Mouse (Mus musculus): ENCODE measurements at regions not wholly inside any gene's neighbourhood (a gene's known extent, or its start where the extent isn't known, plus 50 kb on each side); places are given as distances from the start of the nearest gene placed in this dataset.

DNA sequence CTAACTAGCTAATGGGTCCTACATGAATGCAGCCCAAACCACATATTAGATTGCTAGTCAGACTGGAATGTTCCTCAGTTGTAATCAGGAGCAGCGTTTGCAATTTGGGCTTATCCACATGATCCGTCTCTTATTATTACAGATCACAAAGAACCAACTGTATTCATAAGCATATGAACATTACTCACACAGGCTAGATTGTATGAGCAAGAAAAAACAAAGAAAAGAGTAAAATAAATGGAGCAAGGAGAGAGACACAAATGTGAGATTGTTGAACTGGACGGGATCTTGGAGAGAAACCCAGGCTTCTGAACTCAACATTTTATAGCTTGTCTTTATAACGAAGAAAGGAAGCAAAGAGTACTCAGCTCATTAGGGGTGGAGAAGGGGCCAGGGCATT is 148.0 kb upstream of the Dusp10 start:
- no peak for DNase-seq (ENCODE audit: low spot score in 2 of 2)

DNA sequence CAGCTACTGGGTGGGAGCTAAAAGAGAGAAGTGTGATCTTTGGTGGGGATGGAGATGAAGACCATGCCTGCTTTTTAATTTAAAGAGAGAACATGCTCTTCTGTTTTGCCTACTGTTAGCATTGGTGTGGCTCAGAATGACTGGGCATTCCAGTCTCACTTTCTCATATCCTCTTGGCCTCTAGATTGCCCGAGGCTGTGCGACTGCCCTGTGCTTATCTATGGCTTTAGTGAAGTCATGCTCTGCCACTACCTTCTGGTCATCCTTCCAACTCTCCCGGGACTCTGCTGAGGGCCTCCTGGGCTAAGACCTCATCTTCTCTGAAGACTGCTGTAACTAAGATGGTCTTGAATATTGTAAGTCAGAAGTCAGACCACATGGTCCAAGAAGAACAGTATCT is 147.5 kb upstream of the Dusp10 start:
- DNase-seq (ENCODE audit: low spot score in 2 of 2): no peak

DNA sequence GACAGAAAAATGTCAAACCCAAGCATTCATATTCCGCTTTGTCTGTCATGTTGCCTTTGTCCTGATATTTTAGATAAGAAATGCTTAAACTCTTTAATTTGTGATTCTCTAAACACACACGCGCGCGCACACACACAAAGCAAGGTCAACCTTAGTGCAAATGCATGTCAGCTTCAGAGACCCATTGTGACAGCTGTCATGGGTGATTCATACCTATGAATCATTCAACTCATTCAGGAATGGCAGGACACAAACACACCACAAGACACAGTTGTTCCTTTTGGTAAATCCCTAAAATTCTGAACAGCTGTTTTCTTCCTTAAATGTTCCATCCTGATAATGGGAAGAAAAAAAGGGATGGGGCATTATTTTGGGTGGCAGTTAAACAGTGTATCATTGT is 144.1 kb upstream of the Dusp10 start:
- DNase-seq (ENCODE audit: low spot score in 2 of 2): no peak

DNA sequence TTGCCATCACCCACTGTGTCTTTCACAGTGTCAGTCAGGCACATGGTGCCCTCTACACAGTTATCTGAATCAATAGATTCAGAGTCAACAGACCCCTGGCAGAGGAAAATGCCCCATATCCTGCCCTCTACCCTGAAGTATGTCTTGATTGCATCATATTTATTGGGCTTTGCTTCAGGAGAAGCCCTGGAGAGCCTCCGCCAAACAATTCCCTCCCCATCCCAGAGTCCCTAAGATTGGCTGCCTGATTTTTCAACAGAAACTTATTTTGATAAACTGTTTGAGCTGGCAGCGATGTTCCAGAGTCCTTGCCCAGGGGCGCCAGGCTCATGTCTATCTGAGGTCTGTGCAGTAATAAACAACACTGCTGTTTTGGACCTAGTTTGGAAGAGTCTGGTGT is 117.2 kb upstream of the Dusp10 start:
- DNase-seq (ENCODE audit: low spot score in 2 of 2): no peak

- DNase-seq (ENCODE audit: low spot score in 2 of 2): no peak
Measured at GRCm38 (mm10) chr1:183898091-183898490, 115.0 kb upstream of the Dusp10 start.

- DNase-seq (ENCODE audit: low spot score in 2 of 2): no peak
Measured at GRCm38 (mm10) chr1:183904564-183904963, 108.5 kb upstream of the Dusp10 start.

DNA sequence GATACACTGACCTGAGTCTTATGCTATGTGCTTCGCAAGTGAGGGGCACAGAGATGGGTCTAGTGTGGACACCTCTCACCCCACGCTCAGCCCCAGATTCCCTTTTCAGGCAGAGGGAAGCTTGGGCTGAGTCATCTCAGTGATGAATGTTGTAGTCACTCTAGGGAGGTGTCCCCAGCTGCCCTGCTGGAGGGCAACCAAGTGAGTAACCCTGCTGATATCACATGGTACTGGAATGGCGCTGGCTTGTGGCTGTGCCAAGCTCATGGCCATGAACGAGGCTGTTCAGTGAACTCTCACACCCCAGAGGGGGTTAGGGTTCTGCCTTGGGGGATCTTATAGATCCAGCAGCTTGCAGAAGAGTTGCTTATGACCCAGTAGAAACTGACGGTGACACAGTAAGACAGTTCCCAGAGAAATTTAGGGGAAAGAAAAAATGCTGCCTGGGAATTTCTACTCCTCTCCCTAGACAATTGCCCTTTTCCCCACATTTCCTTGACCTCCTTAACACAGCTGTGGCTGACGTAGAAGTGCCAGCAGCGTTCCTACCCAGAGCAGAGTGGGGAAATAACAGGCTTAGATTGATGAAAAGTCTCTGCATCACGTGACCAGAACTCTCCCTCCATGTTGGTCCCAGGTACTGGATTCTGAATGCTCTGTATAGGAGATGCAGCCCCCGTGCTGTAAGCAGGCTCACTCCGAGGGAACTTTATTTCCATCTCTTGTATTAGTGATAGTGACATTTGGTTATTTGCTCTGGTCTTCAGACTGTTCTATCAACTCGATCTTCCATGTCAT is 107.6 kb upstream of the Dusp10 start:
- no peak for DNase-seq (ENCODE audit: low spot score in 2 of 2)

- no peak for DNase-seq (ENCODE audit: low spot score in 2 of 2)
Measured at GRCm38 (mm10) chr1:183917656-183918055, 95.4 kb upstream of the Dusp10 start.

DNA sequence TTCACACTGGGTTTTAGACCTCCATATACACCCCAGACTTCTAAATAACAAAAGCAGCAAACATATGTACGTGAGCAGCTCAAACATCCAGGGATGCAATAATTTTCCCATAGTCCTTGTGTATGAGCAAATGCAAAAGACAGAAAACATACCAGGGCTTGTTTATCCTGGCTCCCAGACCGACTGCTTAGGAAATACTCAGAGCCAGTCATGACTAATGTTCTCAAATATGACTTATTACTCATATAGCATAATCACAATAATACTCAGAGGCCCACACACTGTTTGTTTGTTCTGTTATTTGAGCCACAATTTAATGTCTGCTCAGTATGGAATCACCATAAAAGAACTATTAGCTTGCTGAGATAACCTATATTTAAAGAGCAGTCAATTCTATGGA is 91.8 kb upstream of the Dusp10 start:
- no peak for DNase-seq (ENCODE audit: low spot score in 2 of 2)

DNA sequence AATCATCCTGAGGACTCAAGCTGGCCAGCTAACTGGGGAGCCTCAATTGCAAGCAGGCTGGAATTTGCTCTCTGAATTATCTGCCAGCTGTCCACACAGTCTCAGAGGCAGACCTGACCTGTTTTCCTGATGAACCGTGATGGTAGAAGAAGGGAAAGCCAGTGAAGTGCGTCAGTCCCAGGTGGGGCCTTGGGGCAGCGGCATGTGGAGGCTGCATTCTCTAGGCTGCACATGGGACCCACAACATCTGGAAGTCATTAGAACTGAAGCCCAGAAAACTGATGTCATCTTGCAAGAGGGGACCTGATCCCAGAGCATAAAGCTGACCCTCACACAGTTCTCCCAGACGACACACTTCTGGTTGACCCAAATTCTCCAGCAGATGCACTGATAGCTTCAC is 84.6 kb upstream of the Dusp10 start:
- DNase-seq (ENCODE audit: low spot score in 2 of 2): no peak

DNA sequence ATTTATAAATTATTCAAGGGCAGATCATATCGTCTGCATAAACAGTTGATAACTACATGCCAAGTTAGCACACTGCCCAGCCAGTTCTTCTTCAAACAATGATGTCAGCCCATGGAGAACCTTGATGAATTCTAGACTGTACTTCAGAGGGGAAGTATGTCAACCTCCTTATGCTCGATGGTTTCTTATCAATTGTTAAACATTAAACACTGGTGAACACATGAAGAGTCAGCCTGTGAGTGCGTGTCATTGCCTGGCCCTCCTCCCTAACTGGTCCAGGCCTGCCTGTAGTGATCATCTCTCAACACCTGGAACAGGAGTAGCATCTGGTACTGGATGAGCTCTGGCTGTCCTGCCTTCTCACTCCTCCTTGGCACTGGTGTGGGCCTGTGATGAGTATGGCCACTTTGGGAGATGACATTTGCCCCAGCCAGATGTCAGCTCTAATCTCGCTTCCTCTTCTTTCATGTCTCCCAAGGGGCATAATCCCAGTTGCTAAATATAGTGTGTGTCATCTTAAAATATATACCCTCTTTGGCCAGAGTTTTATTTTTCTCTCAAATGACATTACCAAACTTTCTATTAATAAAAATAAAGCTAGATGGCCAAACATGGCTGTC is 82.6 kb upstream of the Dusp10 start:
- no peak for DNase-seq (ENCODE audit: low spot score in 2 of 2)

DNA sequence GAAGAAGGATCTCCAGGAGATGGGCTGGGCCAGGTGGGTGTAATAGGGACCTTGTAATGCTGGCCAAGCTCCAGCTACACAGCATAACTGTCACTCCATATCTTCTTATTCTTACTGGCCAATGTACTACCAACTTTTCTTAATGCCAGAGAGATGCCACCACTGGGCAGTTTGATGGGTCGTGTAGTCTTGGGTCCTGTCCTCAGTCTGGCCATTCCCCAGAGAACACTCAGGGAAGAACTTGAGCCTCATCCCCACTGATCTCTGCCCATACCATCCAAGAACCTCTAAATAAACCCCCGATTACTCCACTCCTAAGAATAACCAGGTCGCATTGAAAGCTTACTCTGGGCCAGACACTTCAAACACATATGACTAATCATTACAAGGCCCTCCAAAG is 82.0 kb upstream of the Dusp10 start:
- no peak for DNase-seq (ENCODE audit: low spot score in 2 of 2)

- no peak for DNase-seq (ENCODE audit: low spot score in 2 of 2)
Measured at GRCm38 (mm10) chr1:183933845-183934244, 79.3 kb upstream of the Dusp10 start.

DNA sequence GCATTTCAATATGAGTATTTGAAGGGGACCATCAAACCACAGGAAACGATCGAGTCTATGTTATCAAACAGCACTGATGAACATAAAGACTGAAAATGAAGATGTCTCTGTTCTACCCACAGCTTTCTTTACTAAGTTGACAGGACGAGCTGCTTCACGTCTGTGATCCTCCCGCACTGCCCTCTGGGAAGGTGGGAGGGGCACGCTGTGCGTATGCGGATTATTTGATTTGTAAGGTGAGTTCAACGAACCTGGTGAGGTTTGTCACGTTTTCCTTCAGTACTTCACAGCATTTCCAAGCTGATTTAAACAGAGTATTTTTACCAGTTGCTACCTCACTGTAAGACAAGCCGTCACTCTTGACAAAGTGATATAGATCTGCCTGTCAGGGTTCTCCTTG is 75.9 kb upstream of the Dusp10 start:
- no peak for DNase-seq (ENCODE audit: low spot score in 2 of 2)

GRCm38 (mm10) chr1:183938361-183938760 is 74.7 kb upstream of the Dusp10 start:
- DNase-seq (ENCODE audit: low spot score in 2 of 2): no peak

GRCm38 (mm10) chr1:183940706-183941105 is 72.4 kb upstream of the Dusp10 start:
- no peak for DNase-seq (ENCODE audit: low spot score in 2 of 2)

DNA sequence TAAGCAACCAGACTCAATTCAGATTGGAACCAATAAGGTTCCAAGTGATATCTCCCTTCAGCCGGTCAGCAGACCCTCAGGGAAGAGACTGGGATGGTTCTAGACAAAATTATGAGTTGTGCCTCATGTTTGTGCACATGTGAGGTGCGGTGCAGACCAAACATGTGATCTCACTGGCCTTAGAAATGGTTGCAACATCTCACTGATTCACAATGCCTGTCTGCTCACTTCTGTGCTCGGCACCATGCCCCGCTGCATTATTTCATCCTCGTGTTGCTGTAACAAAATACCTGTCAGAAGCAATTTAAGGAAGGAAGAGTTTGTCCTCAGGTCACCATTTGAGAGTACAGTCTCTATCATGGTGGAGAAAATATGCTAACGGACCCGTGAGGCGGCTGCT is 66.9 kb upstream of the Dusp10 start:
- no peak for DNase-seq (ENCODE audit: low spot score in 2 of 2)

GRCm38 (mm10) chr1:183947066-183947465 is 66.0 kb upstream of the Dusp10 start:
- peak in 1 of 2 experiments; percentile 20 for DNase-seq (ENCODE audit: low spot score in 2 of 2)

GRCm38 (mm10) chr1:183949205-183949604 is 63.9 kb upstream of the Dusp10 start:
- no peak for DNase-seq (ENCODE audit: low spot score in 2 of 2)

- DNase-seq (ENCODE audit: low spot score in 2 of 2): no peak
Measured at GRCm38 (mm10) chr1:183954086-183954485, 59.0 kb upstream of the Dusp10 start.

- no peak for DNase-seq (ENCODE audit: low spot score in 2 of 2)
Measured at GRCm38 (mm10) chr1:183956391-183956790, 56.7 kb upstream of the Dusp10 start.

DNA sequence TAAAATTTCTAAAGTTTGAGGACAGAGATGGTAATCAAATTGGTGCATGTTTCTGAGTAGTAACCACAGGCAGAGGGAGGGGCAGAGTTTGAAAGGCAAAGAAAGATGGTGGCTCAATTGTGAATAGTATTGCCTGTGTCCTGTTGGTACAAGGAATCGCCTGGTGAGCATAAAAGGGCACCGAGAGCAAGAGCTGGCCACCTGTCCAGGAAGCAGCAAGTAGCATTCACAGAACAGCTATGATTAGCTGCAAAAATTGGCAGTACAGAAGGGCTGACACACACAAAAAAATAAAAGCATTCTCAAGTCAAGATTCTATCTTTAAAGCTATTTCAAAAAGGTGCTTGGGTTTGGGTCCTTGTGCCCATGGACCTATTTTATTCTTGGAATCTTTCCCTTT is 51.7 kb upstream of the Dusp10 start:
- no peak for DNase-seq (ENCODE audit: low spot score in 2 of 2)

DNA sequence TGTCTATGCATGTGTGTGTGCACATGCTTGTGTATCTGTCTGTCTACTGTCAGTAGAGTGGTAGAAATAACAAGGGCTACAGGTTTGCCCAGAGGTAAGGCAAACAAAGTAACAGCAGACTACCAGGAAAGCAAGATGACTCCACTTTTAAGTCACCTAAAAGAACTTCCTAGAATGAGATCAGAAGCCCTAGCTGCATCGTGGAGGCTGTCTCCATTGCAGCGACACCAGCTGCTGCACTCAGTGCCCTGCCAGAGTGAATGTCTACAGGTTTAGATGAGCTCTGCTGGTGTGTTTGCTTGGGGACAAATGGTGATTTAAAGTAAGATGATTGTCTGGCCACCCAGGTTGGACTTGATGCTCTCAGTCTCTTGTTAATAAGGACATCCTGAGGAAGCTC is 50.6 kb upstream of the Dusp10 start:
- DNase-seq (ENCODE audit: low spot score in 2 of 2): no peak

DNA sequence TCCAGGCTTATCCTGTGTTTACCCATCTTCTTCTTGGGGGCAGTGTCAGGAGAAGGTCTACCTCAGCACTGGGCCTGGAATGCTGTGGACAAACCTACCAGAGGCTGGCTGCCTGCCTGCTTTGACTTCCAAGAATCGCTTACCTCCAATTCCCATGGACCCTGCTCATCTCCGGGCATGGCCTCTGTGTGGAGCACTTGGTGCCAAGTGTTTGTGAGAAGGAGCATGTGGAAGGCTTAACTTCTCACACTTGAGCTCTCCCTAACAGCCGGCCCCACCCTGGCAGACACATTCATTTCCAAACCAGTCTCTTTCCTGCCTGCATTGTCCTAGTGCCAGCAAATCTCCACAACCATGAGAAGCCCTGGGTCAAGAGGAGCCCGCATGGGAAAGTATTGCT is 49.8 kb upstream of the Dusp10 start:
- DNase-seq (ENCODE audit: low spot score in 2 of 2): no peak

Measured in urinary bladder, postnatal 4 days (tissue).